Mouse (Mus musculus) midbrain, embryonic 16.5 days (tissue): ENCODE measurements around the gene Cntn5. TPM values are rescaled to one million over a fixed set of nuclear protein-coding genes. Genes with fewer than 3 reads are reported as not detected.

Experiments used
- ATAC-seq: fragments of 200-750 bp; cut with Nextera tagmentation; 2 replicates; pipeline ENCODE4 v1.8.0; 2017; ENCODE audit warnings: moderate TSS enrichment
- H3K27ac ChIP-seq: fragments of 300-500 bp; sonication (generic); 2 replicates; pipeline ENCODE4 v1.5.1; 2014; ENCODE audit warnings: mild to moderate bottlenecking, low read length, mixed read lengths
- H3K27me3 ChIP-seq: fragments of 300-500 bp; sonication (generic); 2 replicates; pipeline ENCODE4 v1.6.1; 2014; ENCODE audit warnings: low read depth, low read length, mixed read lengths; ENCODE audit not compliant: control insufficient read depth, insufficient read depth
- H3K36me3 ChIP-seq: fragments of 300-500 bp; sonication (generic); 2 replicates; pipeline ENCODE4 v1.6.1; 2014; ENCODE audit warnings: mild to moderate bottlenecking, low read length, moderate library complexity, mixed read lengths; ENCODE audit not compliant: control insufficient read depth, insufficient read depth
- H3K4me1 ChIP-seq: fragments of 300-500 bp; sonication (generic); 2 replicates; pipeline ENCODE4 v1.6.1; 2014; ENCODE audit warnings: mild to moderate bottlenecking, low read length, mixed read lengths; ENCODE audit not compliant: control insufficient read depth, insufficient read depth
- H3K4me2 ChIP-seq: fragments of 300-500 bp; sonication (generic); 2 replicates; pipeline ENCODE4 v1.6.1; 2014; ENCODE audit warnings: mild to moderate bottlenecking, low read length, mixed read lengths
- H3K4me3 ChIP-seq: fragments of 300-500 bp; sonication (generic); 2 replicates; pipeline ENCODE4 v1.5.1; 2014; ENCODE audit warnings: low read depth, mild to moderate bottlenecking, low read length, moderate library complexity, mixed read lengths
- H3K9ac ChIP-seq: fragments of 300-500 bp; sonication (generic); 2 replicates; pipeline ENCODE4 v1.6.1; 2014; ENCODE audit warnings: low read depth, low read length, mixed read lengths
- H3K9me3 ChIP-seq: fragments of 300-500 bp; sonication (generic); replicated peaks from 2 replicates; pipeline ENCODE4 v1.6.1; 2014; ENCODE audit warnings: mild to moderate bottlenecking, low read length, mixed read lengths; ENCODE audit not compliant: control insufficient read depth, poor library complexity, severe bottlenecking
- WGBS: fragments of 180-500 bp; shearing (Covaris S2); extraction: QIAGEN DNeasy Blood & Tissue Kit; methylation state at CpG from one replicate; pipeline ENCODE4 v1.1.7; 2014; 5-methylcytosine and 5-hydroxymethylcytosine counted together
- polyA plus RNA-seq: library from polyadenylated mRNA; unstranded; fragments of >200 nt; fragmentation: Nextera tagmentation; extraction: Ambion mirVana; gene quantifications from 2 replicates; pipeline ENCODE4 v1.2.1, GENCODE M21; 2015

The Cntn5 gene
- polyA plus RNA-seq, 1 experiment from 2014 or later: 25.4 TPM

DNA sequence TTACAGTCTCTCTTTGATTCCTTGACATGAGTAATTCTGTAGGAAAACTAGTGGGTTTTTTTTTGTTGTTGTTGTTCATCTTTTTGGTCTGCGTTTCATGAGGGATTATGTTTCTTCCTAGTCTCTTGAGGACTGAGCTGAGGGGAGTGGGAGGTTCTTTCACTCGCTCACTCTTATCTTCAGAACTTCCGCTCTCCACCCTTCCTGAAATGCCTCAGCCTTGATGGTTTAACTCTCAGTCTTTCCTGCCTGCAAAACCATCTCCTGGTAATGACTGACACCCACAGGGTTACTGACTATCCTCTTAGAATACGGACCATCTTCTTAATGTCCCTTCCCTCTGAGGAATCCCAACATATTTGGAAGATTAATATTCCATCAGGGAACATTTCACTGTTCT lies 382.0 kb downstream of the Cntn5 start:
- WGBS: 91% methylated on average over 4 of the region's 4 CpGs
- Histone ChIP-seq H3K9ac (no peak overlapping the region), H3K27ac (no peak overlapping the region), H3K4me3 (no peak overlapping the region), H3K36me3 (no peaks in the 10 kb centered on the region), H3K9me3 (no peaks in the 10 kb centered on the region), H3K4me2 (no peak overlapping the region), H3K27me3 (no peaks in the 10 kb centered on the region), H3K4me1 (no peaks in the 10 kb centered on the region)
- ATAC-seq: no peak

DNA sequence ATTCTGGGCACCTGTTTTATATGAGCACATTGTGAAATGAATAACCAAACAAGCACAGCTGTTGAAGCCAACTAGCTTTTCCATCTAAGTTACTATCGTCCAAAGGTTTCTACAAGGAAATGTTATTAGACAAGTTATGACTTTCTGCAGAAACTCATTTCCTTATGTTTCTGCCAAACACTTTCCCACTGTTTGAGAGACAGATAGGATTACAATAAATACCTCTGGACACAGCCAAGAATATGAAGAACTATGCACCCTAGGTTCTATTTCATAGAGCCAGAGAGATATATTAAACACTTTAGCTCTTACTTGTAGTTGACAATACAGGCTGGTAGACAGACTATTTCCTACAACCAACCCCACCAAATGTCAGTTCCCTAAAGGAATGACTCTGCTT lies 383.5 kb downstream of the Cntn5 start:
- Histone ChIP-seq H3K36me3 (no peaks in the 10 kb centered on the region), H3K27me3 (no peaks in the 10 kb centered on the region), H3K4me1 (no peaks in the 10 kb centered on the region), H3K27ac (no peak overlapping the region), H3K4me2 (no peak overlapping the region), H3K4me3 (no peak overlapping the region), H3K9me3 (no peaks in the 10 kb centered on the region), H3K9ac (no peak overlapping the region)
- WGBS: 96% methylated on average over 1 of the region's 1 CpGs
- no peak for ATAC-seq

DNA sequence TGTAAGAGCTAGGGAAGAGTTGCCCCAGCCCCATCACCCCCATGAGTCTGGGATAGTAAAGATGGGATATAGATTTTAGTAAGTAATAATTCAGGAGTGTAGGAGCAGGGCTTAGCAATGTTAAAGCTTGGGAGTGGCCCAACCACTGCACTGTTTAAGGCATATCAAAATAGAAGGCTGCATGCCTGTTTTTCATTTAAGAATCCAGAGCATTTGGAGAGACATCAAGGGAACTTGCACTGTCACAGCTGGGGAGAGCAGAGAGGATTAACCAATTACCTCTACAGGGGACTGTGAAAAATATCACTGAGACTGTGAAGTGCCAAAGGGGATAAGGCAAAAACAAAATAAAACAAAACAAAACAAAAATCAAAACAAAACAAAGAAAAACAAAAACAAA lies 412.3 kb downstream of the Cntn5 start:
- Histone ChIP-seq H3K4me2 (no peak overlapping the region), H3K4me1 (no peaks in the 10 kb centered on the region), H3K9ac (no peak overlapping the region), H3K9me3 (no peaks in the 10 kb centered on the region), H3K27me3 (no peaks in the 10 kb centered on the region), H3K4me3 (no peak overlapping the region), H3K36me3 (no peaks in the 10 kb centered on the region), H3K27ac (no peak overlapping the region)
- no peak for ATAC-seq

DNA sequence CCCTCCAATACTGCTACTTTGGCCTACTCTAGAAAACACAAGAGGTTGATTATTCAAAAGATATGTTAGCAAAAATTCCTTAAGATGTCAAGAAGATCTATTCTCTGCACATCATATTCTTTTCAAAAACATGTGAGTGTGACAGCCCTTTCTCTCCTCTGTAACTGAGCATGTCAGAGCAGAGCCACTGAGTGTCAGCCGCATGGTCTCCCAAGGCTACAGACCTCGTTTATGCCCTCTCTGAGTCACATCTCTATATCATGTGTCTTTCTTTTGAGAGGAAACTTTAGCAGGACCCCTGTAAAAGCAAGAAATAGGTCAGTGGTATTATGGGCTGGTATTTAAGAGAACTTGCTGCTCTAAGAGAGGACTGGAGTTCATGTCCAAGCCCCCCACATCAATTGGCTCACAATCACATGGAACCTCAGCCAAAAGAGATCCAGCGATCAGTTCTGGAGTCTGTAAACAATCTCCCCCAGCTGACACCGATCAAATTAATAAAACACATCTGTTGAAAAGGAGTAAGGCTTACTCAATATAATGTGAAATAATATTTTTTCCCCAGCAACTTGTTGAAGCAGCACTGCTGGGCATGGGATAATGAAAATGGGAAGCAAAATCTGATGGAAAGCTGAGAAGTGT lies 433.0 kb downstream of the Cntn5 start:
- Histone ChIP-seq H3K36me3 (no peaks in the 10 kb centered on the region), H3K9me3 (no peaks in the 10 kb centered on the region), H3K4me2 (no peak overlapping the region), H3K9ac (no peak overlapping the region), H3K4me1 (no peaks in the 10 kb centered on the region), H3K4me3 (no peak overlapping the region), H3K27ac (no peak overlapping the region), H3K27me3 (no peaks in the 10 kb centered on the region)
- ATAC-seq: no peak
- 77% methylated on average over 4 of the region's 4 CpGs for WGBS

DNA sequence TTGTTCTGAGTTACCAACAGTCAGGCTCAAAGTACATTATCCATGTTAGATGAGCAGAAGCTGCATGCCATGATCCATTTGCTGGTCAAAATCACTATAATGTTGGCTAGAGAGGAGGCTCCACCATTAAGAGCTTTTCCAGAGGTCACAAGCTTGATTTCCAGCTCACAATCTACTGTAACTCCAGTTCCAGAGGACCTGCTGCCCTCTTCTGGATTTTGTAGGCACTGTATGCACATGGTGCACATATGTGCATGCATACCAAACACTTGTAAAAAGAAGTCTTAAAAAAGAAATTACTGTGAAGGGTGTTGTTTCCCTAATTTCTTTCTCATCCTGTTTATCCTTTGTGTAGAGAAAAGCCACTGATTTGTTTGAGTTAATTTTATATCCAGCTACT lies 439.8 kb downstream of the Cntn5 start:
- Histone ChIP-seq H3K4me1 (no peaks in the 10 kb centered on the region), H3K36me3 (no peaks in the 10 kb centered on the region), H3K9ac (no peak overlapping the region), H3K27ac (no peak overlapping the region), H3K27me3 (no peaks in the 10 kb centered on the region), H3K4me3 (no peak overlapping the region), H3K4me2 (no peak overlapping the region), H3K9me3 (no peaks in the 10 kb centered on the region)
- no peak for ATAC-seq

DNA sequence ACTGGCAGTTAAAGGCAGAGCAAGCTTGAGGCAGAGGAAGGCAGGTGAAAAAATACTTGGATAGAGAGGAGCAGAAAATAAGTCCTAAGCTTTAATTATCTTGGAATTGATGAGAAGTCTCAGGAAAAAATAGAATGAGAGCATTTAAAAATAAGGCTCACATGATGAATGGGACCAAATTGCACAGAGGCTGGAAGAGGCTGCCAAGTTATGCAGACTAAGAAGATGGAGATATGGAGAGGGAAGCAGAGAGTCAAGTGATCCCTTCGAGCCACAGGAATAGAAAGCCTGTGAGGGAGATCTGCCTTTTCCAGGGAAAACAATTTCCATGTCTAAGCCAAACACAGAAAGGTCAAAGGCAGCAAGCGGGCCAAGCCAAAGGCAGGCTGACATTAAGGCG lies 446.7 kb downstream of the Cntn5 start:
- no peaks in the 10 kb centered on the region for H3K9me3 ChIP-seq
- no peak for ATAC-seq
- H3K27me3 ChIP-seq: no peaks in the 10 kb centered on the region
- H3K4me1 ChIP-seq: no peaks in the 10 kb centered on the region
- H3K36me3 ChIP-seq: no peaks in the 10 kb centered on the region
- 21% methylated on average over 3 of the region's 3 CpGs for WGBS
- no peak overlapping the region for H3K4me2 ChIP-seq
- H3K4me3 ChIP-seq: no peak overlapping the region
- no peak overlapping the region for H3K27ac ChIP-seq
- no peak overlapping the region for H3K9ac ChIP-seq

DNA sequence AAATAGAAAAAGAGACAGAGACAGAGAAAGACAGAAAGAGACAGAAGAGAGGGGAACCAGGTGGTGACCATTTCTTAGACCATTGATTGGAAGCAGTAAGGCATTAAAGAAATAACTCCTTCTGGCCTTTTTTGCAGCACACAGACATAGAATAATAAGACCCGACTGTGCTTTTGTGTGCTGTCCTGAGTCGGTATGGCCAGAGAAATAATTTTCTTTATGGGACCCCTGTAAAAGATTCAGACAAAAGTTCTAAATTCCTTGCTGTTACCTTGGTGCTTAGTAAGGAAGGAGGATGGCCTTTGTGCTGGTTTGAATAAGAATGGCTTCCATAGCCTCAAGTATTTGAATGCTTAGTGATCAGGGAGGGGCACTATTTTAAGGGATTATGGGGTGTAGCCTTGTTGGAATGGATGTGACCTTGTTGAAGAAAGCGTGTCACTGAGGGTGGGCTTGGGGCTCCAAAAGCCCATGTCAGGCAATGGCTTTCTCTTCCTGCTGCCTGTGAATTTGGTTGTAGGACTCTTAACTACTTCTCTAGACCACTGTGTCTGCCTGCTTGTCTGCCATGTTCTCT lies 455.5 kb downstream of the Cntn5 start:
- H3K9ac ChIP-seq: no peak overlapping the region
- no peaks in the 10 kb centered on the region for H3K9me3 ChIP-seq
- 16% methylated on average over 3 of the region's 3 CpGs for WGBS
- H3K4me1 ChIP-seq: peaks cover 7% of the 10 kb centered on the region
- ATAC-seq: no peak
- H3K27me3 ChIP-seq: no peaks in the 10 kb centered on the region
- H3K36me3 ChIP-seq: no peaks in the 10 kb centered on the region
- H3K4me2 ChIP-seq: no peak overlapping the region
- no peak overlapping the region for H3K27ac ChIP-seq
- no peak overlapping the region for H3K4me3 ChIP-seq

DNA sequence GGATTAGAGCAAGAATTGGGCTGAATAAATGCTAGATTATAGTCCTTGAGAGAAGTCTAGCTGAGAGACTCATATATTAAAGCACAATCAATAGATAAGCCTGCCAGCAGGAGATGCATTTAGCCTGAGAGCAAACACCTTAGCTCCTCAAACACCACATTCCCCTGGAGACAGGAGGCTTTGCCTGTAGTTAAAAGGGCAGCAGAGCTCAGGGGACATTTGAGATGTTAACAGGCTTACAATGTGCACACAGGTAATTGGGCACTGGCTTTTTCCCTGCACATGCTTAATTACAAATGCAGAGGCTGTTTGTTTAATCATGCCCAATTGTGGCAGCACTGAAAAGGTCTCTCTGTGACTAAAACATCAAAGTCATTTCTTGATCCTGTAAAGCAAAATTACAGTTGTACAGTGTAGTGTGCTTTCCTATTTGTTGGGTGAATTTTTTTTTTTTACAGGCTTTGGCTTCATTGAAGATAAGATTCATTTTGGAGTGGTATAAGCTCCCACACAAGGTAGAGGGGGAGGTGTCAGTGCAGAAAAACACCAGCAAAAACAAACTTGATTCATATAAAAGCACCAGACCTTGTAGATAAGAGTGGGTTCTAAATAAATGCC lies 457.2 kb downstream of the Cntn5 start:
- H3K4me1 ChIP-seq: peaks cover 7% of the 10 kb centered on the region
- no peaks in the 10 kb centered on the region for H3K9me3 ChIP-seq
- H3K4me3 ChIP-seq: no peak overlapping the region
- H3K27ac ChIP-seq: peak overlapping the region; percentile 58
- no peaks in the 10 kb centered on the region for H3K27me3 ChIP-seq
- 0 out of 2 replicates have a peak overlapping the region, but pooled peaks have one; percentile 38 for H3K9ac ChIP-seq
- ATAC-seq: peak; percentile 80
- H3K4me2 ChIP-seq: no peak overlapping the region
- H3K36me3 ChIP-seq: no peaks in the 10 kb centered on the region

DNA sequence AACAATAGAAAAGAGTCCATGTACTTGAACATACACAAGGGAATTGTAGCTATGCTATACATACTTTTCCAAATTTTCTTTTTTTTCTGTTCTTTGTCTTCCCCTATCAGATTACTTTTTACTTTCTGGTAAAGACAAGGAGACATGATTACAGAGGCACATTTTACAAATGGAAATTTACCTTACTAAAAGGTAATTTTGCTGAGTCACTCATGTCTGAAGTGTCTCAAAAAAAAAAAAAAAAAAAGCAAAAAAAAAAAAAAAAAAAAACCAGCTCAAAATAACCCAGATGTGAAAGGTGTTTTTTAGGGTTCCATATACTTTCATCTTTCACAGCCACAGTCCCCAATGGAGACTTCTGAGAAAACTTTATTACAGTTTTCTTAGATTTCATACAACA lies 492.5 kb downstream of the Cntn5 start:
- Histone ChIP-seq H3K4me2 (no peak overlapping the region), H3K36me3 (no peaks in the 10 kb centered on the region)
- no peak for ATAC-seq

More for the DNA sequence above, 492.5 kb downstream of the Cntn5 start:
- H3K4me1 ChIP-seq: no peaks in the 10 kb centered on the region
- no peak overlapping the region for H3K4me3 ChIP-seq
- no peak overlapping the region for H3K27ac ChIP-seq
- H3K27me3 ChIP-seq: no peaks in the 10 kb centered on the region
- no peak overlapping the region for H3K9ac ChIP-seq
- H3K9me3 ChIP-seq: no peaks in the 10 kb centered on the region
